Mouse (Mus musculus) liver, embryonic 14.5 days (tissue): ENCODE measurements at regions not wholly inside any gene's neighbourhood (a gene's known extent, or its start where the extent isn't known, plus 50 kb on each side); places are given as distances from the start of the nearest gene placed in this dataset.

Source experiments
- ATAC-seq: fragments of 200-750 bp; cut with Nextera tagmentation; 2 replicates; pipeline ENCODE4 v1.8.0; 2017; ENCODE audit warnings: moderate number of reproducible peaks, mild to moderate bottlenecking, moderate library complexity; ENCODE audit not compliant: insufficient read depth
- DNase-seq, 3 experiments: peaks; one replicate each; pipeline ENCODE4 v3.0.0-alpha.2; 2012 to 2013; ENCODE audit warnings: low read depth in 3 of 3, low spot score in 3 of 3
- H3K27ac ChIP-seq: fragments of 300-500 bp; sonication (generic); 2 replicates; pipeline ENCODE4 v1.5.1; 2014; ENCODE audit warnings: moderate library complexity, mild to moderate bottlenecking, control low read depth, inconsistent platforms
- H3K27me3 ChIP-seq: fragments of 300-500 bp; sonication (generic); 2 replicates; pipeline ENCODE4 v1.6.1; 2014; ENCODE audit warnings: mild to moderate bottlenecking, low read length, moderate library complexity; ENCODE audit not compliant: control insufficient read depth, insufficient read depth
- H3K36me3 ChIP-seq: fragments of 300-500 bp; sonication (generic); replicated peaks from 2 replicates; pipeline ENCODE4 v1.6.1; 2014; ENCODE audit warnings: low read depth; ENCODE audit not compliant: control insufficient read depth, insufficient read depth
- H3K4me1 ChIP-seq, 2 experiments: fragments of 200-500 bp in 1 of 2; fragments of 300-500 bp in 1 of 2; sonication (generic) in 1 of 2; replicated peaks; 2 replicates each; pipeline ENCODE4 v1.6.1; 2012 to 2014; ENCODE audit warnings: antibody characterized with exemption in 1 of 2, inconsistent platforms in 1 of 2, low read length in 1 of 2; ENCODE audit not compliant: control insufficient read depth in 2 of 2, insufficient read depth in 2 of 2
- H3K4me2 ChIP-seq: fragments of 300-500 bp; sonication (generic); 2 replicates; pipeline ENCODE4 v1.6.1; 2014; ENCODE audit warnings: low read depth, mild to moderate bottlenecking, control low read depth, moderate library complexity
- H3K4me3 ChIP-seq, 2 experiments: fragments of 200-500 bp in 1 of 2; fragments of 300-500 bp in 1 of 2; sonication (generic) in 1 of 2; 2 replicates each; pipeline ENCODE4 v1.5.1; 2012 to 2014; ENCODE audit warnings: low read depth in 2 of 2, low read length in 2 of 2, mild to moderate bottlenecking in 2 of 2, control low read depth in 1 of 2, inconsistent platforms in 1 of 2, moderate library complexity in 1 of 2; ENCODE audit not compliant: insufficient read depth in 1 of 2
- H3K9ac ChIP-seq: fragments of 300-500 bp; sonication (generic); replicated peaks from 2 replicates; pipeline ENCODE4 v1.6.1; 2014; ENCODE audit warnings: mild to moderate bottlenecking, control low read depth, moderate library complexity
- H3K9me3 ChIP-seq: fragments of 300-500 bp; sonication (generic); 2 replicates; pipeline ENCODE4 v1.6.1; 2016; ENCODE audit warnings: low read length, mixed read lengths; ENCODE audit not compliant: control insufficient read depth
- CTCF ChIP-seq: IDR thresholded peaks from 2 replicates; pipeline ENCODE4 v1.5.1; 2016; ENCODE audit warnings: antibody characterized with exemption, low read depth, control low read depth
- EP300 ChIP-seq: IDR thresholded peaks from 2 replicates; pipeline ENCODE4 v1.6.1; 2016; ENCODE audit warnings: antibody characterized with exemption, low read depth
- WGBS: fragments of 180-500 bp; shearing (Covaris S2); extraction: QIAGEN DNeasy Blood & Tissue Kit; methylation state at CpG from one replicate; pipeline ENCODE4 v1.1.7; 2014; ENCODE audit not compliant: insufficient replicate concordance; 5-methylcytosine and 5-hydroxymethylcytosine counted together

- H3K4me2 ChIP-seq = no peak overlapping the region
- no peaks in the 10 kb centered on the region for H3K4me1 ChIP-seq
- no peak overlapping the region for H3K4me3 ChIP-seq
- 71% methylated on average over 1 of the region's 1 CpGs for WGBS
- no peak for DNase-seq
- H3K9ac ChIP-seq = no peak overlapping the region
- no peaks in the 10 kb centered on the region for H3K9me3 ChIP-seq
- no peak for ATAC-seq
- TF ChIP-seq EP300 (no peak), CTCF (no peak)
- no peaks in the 10 kb centered on the region for H3K36me3 ChIP-seq
- no peaks in the 10 kb centered on the region for H3K27me3 ChIP-seq
- no peak overlapping the region for H3K27ac ChIP-seq
Measured at GRCm38 (mm10) chr15:72101730-72102129, 1732.6 kb upstream of the Gm6569 start.

GRCm38 (mm10) chr15:72105830-72106413, 1728.4 kb upstream of the Gm6569 start:
- no peaks in the 10 kb centered on the region for H3K27me3 ChIP-seq
- no peak overlapping the region for H3K4me2 ChIP-seq
- H3K4me1 ChIP-seq = no peaks in the 10 kb centered on the region
- WGBS = 44% methylated on average over 4 of the region's 4 CpGs
- no peak overlapping the region for H3K27ac ChIP-seq
- no peak overlapping the region for H3K9ac ChIP-seq
- ATAC-seq = no peak
- H3K4me3 ChIP-seq = no peak overlapping the region
- no peak for DNase-seq
- TF ChIP-seq CTCF (no peak), EP300 (no peak)
- no peaks in the 10 kb centered on the region for H3K9me3 ChIP-seq
- H3K36me3 ChIP-seq = no peaks in the 10 kb centered on the region

- no peaks in the 10 kb centered on the region for H3K36me3 ChIP-seq
- no peaks in the 10 kb centered on the region for H3K4me1 ChIP-seq
- no peak overlapping the region for H3K4me3 ChIP-seq
- no peak for TF ChIP-seq EP300
- TF ChIP-seq CTCF = no peak
- ATAC-seq = no peak
- no peak overlapping the region for H3K27ac ChIP-seq
- WGBS = 65% methylated on average over 1 of the region's 1 CpGs
- H3K4me2 ChIP-seq = no peak overlapping the region
- no peak for DNase-seq
- H3K9ac ChIP-seq = no peak overlapping the region
- H3K27me3 ChIP-seq = no peaks in the 10 kb centered on the region
- no peaks in the 10 kb centered on the region for H3K9me3 ChIP-seq
Measured at GRCm38 (mm10) chr15:72110520-72110919, 1723.8 kb upstream of the Gm6569 start.

- Histone ChIP-seq H3K9me3 (no peaks in the 10 kb centered on the region), H3K4me3 (no peak overlapping the region), H3K27me3 (no peaks in the 10 kb centered on the region), H3K36me3 (no peaks in the 10 kb centered on the region), H3K4me2 (no peak overlapping the region), H3K27ac (no peak overlapping the region), H3K9ac (no peak overlapping the region), H3K4me1 (no peaks in the 10 kb centered on the region)
- ATAC-seq (no peak), DNase-seq (no peak)
- TF ChIP-seq CTCF (no peak), EP300 (no peak)
- 56% methylated on average over 4 of the region's 4 CpGs for WGBS
Measured at GRCm38 (mm10) chr15:72116772-72117171, 1717.6 kb upstream of the Gm6569 start.

GRCm38 (mm10) chr15:72134226-72134625, 1700.1 kb upstream of the Gm6569 start:
- no peak for DNase-seq
- H3K9me3 ChIP-seq = no peaks in the 10 kb centered on the region
- ATAC-seq = no peak
- no peak overlapping the region for H3K4me2 ChIP-seq
- no peak overlapping the region for H3K27ac ChIP-seq
- H3K9ac ChIP-seq = no peak overlapping the region
- H3K4me3 ChIP-seq = no peak overlapping the region
- WGBS = 49% methylated on average over 8 of the region's 8 CpGs
- no peaks in the 10 kb centered on the region for H3K27me3 ChIP-seq
- no peaks in the 10 kb centered on the region for H3K4me1 ChIP-seq
- no peak for TF ChIP-seq CTCF
- TF ChIP-seq EP300 = no peak
- no peaks in the 10 kb centered on the region for H3K36me3 ChIP-seq
